Mouse (Mus musculus): ENCODE data around the gene Slc46a3. TPM values are rescaled to one million over a fixed set of nuclear protein-coding genes. Genes with fewer than 3 reads are reported as not detected.

Gene Slc46a3
- 11.0 TPM for polyA plus RNA-seq (2014; fragmentation: Illumina TruSeq; extraction: RNeasy Lipid Tissue Mini Kit (QIAGEN cat#74804); ENCODE audit: low read depth, low replicate concordance)

DNA sequence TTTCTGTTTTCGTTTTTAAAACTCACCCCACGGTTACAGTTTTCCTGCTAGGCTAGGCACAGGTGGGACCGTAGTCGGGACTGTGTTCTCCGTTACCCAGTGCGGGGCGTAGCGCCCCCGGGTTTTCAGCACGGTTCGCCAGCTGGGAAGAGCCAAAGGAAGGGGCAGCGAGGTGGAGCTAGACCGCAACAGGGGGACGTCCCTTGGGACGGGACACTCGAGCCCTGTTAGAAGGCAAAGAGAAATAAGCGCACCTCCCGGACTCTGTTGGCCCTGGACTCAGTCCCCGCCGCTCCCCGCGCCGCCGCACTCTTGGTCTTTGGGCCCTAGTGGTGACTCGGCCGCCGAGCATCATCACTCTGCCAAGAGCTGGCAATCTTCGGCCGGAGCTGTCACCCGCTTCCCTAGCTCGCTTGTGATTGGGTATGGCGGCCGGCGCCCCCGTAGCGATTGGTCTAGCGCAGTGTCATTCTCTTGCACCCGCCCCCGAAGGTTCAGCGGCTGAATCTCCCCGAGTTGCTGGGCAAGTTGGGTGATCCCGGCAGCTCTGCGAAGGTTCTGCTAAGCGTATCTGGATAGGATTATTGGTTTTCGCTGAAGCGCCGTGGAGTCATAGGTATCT lies at the start of gene Slc46a3:
Slc46a3 (minus strand) TSS at position 361 of the 622 bp plus-strand sequence.

DNA sequence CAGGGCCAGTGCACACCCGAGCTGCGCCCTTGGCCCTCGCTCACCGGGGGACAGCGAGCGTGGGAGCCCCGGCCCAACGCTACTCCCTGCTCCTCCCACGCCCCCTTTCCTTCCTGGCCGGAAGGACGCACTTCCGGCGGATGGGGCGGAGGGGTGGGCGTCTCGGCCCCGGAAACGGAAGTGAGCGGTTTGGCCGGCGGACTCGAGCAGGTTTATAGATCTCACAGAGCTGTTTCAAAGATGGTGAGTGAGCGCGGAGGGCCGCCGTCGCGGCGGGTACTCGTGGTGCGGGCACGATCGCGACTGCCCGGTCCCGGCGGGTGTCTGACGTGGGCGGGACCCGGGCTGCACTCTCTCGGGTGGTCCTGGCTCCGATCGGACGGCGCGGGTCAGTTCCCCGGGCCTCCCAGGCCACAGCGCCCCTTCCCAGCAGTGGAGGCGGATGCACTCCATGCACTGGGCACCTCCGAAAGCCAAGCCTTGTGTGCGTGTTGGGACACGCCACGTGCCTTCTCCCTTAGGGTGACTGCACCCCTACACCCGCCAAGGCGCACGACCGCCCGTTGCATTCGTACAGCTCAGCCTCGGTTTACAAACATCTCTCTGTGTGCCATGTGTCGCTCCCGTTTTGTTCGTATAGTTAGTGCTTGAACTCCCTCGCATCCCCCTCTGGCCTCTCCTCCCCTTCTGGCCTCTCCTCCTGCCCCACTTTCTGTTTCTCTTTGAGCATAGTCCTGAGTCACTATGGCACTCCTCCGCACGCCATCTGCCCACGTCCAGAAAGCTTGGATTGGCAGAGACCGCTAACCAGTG lies 34.0 kb downstream of the Slc46a3 start, which contains the start of gene Pomp:
Pomp (plus strand) TSS at position 13 of the 813 bp plus-strand sequence.

Other genes with a start within 250 kb of the Slc46a3 start
- gene Flt1, start 168.8 kb downstream of the Slc46a3 start, polyA plus RNA-seq (2014; fragmentation: Illumina TruSeq; extraction: RNeasy Lipid Tissue Mini Kit (QIAGEN cat#74804); ENCODE audit: low read depth, low replicate concordance) = 38.4 TPM
- gene Pomp, start 34.4 kb downstream of the Slc46a3 start, polyA plus RNA-seq (2014; fragmentation: Illumina TruSeq; extraction: RNeasy Lipid Tissue Mini Kit (QIAGEN cat#74804); ENCODE audit: low read depth, low replicate concordance) = 50.3 TPM
- 0.73 TPM for gene Mtus2, start 62.5 kb upstream of the Slc46a3 start, polyA plus RNA-seq (2014; fragmentation: Illumina TruSeq; extraction: RNeasy Lipid Tissue Mini Kit (QIAGEN cat#74804); ENCODE audit: low read depth, low replicate concordance)

All from kidney, adult 10 weeks (tissue).